Mouse (Mus musculus): Measurements from ENCODE around the gene Rspry1.

- no peak for TF ChIP-seq CTCF (IDR thresholded peaks at IDR 0.05)
- TF ChIP-seq EP300 (IDR thresholded peaks at IDR 0.05): no peak
Observed at GRCm38 (mm10) chr8:94634211-94634610, 32.5 kb downstream of the Rspry1 start.
